ENCODE assay signal across 8 mouse cellular contexts in the genomic region with DNA sequence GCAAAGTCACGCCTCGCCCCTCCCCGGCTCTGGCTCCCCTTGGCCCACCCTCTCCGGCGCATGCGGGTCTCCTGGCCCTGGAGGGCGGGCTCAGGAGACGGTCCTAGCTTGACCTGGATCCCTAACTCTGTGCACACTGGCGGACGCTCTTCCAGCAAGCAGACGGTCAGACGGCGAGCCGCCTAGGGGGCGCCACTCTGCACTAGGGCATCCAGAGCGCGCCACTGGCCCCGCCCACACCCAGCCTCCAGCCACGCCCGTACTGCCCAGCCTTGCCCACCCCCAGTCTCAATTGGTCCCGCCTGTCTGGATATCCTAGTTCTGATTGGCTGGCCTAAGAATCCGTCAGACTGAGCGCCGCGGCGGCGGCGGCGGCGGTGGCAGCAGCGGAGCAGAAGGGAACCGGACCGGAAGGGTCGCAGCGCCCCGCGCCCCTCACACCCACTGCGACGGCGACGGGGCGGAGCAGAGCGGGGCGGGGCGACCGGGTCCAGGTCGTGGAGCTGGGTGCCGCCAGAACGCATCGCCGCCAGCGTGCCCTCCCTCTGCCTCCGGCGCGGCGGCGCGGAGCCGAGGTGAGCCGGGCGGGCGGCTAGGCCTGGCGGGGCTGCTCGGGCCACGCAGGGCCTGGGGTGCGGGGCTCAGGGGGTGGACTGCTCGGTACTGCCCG. TPM values are rescaled to one million over a fixed set of nuclear protein-coding genes. Genes with fewer than 3 reads are reported as not detected.
DNase-seq lines count a peak whose midpoint lies in the region; ATAC-seq and TF ChIP-seq lines count a peak whose summit lies in the region.

TSS of gene Mapk9 (plus strand) at position 351 of the 670 bp plus-strand sequence.

- peak; percentile 99 for DNase-seq in brain, embryonic 14.5 days (ENCODE audit: low read depth)
- DNase-seq in liver, adult 2 months (ENCODE audit: extremely low read depth, low read depth, low spot score) = peak; percentile 93
- peak; percentile 98 for DNase-seq in splenic B cell, adult 2 months (ENCODE audit: low read depth, low spot score)

- peak within 1 kb of the TSS; percentile 77 for H3K4me2 ChIP-seq in heart, embryonic 11.5 days
- peak within 1 kb of the TSS; percentile 87 for H3K4me2 ChIP-seq in kidney, embryonic 16.5 days (replicated peaks; ENCODE audit: low read depth, low read length)
- peak within 1 kb of the TSS; percentile 93 for H3K4me2 ChIP-seq in myocyte (ENCODE audit: low read depth)

- H3K27me3 ChIP-seq in C2C12 (ENCODE audit: control insufficient read depth, insufficient read depth, insufficient read length) = no peaks in the 10 kb centered on the region
- H3K27me3 ChIP-seq in erythroblast, embryonic 14.5 days (ENCODE audit: control insufficient read depth) = no peaks in the 10 kb centered on the region
- no peaks in the 10 kb centered on the region for H3K27me3 ChIP-seq in heart, embryonic 11.5 days (ENCODE audit: control insufficient read depth, insufficient read depth, low read length)
- no peaks in the 10 kb centered on the region for H3K27me3 ChIP-seq in kidney, embryonic 16.5 days (ENCODE audit: insufficient read depth, low read length)
- no peaks in the 10 kb centered on the region for H3K27me3 ChIP-seq in liver, adult 2 months (ENCODE audit: control insufficient read depth, insufficient read depth, low read length)
- no peaks in the 10 kb centered on the region for H3K27me3 ChIP-seq in myocyte (ENCODE audit: control insufficient read depth, insufficient read depth, insufficient read length)
- H3K27me3 ChIP-seq in splenic B cell, adult 2 months (ENCODE audit: control insufficient read depth, insufficient read depth, low read length, poor library complexity, severe bottlenecking) = no peaks in the 10 kb centered on the region

- H3K79me2 ChIP-seq in C2C12 (ENCODE audit: control insufficient read depth, insufficient read depth) = peaks cover 25% of the 10 kb centered on the region
- peaks cover 15% of the 10 kb centered on the region; the same call in 1 of the 2 replicates for H3K79me2 ChIP-seq in liver, adult 2 months (ENCODE audit: control insufficient read depth, insufficient read depth, low read length)
- H3K79me2 ChIP-seq in myocyte (ENCODE audit: control insufficient read depth, insufficient read depth) = peaks cover 12% of the 10 kb centered on the region

- H3K4me1 ChIP-seq in erythroblast, embryonic 14.5 days (ENCODE audit: control insufficient read depth) = peaks cover 57% of the 10 kb centered on the region
- peaks cover 17% of the 10 kb centered on the region for H3K4me1 ChIP-seq in heart, embryonic 11.5 days (ENCODE audit: control insufficient read depth, insufficient read depth, low read length)
- peaks cover 15% of the 10 kb centered on the region for H3K4me1 ChIP-seq in kidney, embryonic 16.5 days (ENCODE audit: insufficient read depth, low read length)
- H3K4me1 ChIP-seq in liver, adult 2 months (ENCODE audit: control insufficient read depth, insufficient read depth, low read length) = peaks cover 9% of the 10 kb centered on the region

- H3ac ChIP-seq in C2C12 (ENCODE audit: control insufficient read depth, insufficient read length, low read depth) (peak within 1 kb of the TSS; percentile 97), myocyte (ENCODE audit: control insufficient read depth, insufficient read length) (peak within 1 kb of the TSS; percentile 63)

- H3K9me3 ChIP-seq in erythroblast, embryonic 14.5 days (ENCODE audit: control insufficient read depth, low read length) = no peaks in the 10 kb centered on the region
- H3K9me3 ChIP-seq in heart, embryonic 11.5 days (replicated peaks; ENCODE audit: control insufficient read depth, low read length) = no peaks in the 10 kb centered on the region
- no peaks in the 10 kb centered on the region for H3K9me3 ChIP-seq in kidney, embryonic 16.5 days (ENCODE audit: low read length)

- peak within 1 kb of the TSS; percentile 81 for H3K27ac ChIP-seq in heart, embryonic 11.5 days (ENCODE audit: low read depth, low read length)
- peak within 1 kb of the TSS; percentile 81 for H3K27ac ChIP-seq in kidney, embryonic 16.5 days (ENCODE audit: low read length)
- H3K27ac ChIP-seq in liver, adult 2 months (replicated peaks; ENCODE audit: insufficient read depth, low read depth, low read length) = peak within 1 kb of the TSS; percentile 72

- H3K9ac ChIP-seq in heart, embryonic 11.5 days (ENCODE audit: low read depth, low read length) = peak within 1 kb of the TSS; percentile 82
- H3K9ac ChIP-seq in kidney, embryonic 16.5 days (replicated peaks; ENCODE audit: low read length) = peak within 1 kb of the TSS; percentile 90
- H3K9ac ChIP-seq in liver, adult 2 months (ENCODE audit: low read depth, low read length) = peak within 1 kb of the TSS; percentile 90

- H3K4me3 ChIP-seq in C2C12 (ENCODE audit: insufficient read depth, poor library complexity, severe bottlenecking) (peak within 1 kb of the TSS; percentile 90), myocyte (peak within 1 kb of the TSS; percentile 39)
- peak within 1 kb of the TSS; percentile 85 for H3K4me3 ChIP-seq in erythroblast, embryonic 14.5 days (replicated peaks)
- peak within 1 kb of the TSS; percentile 71 for H3K4me3 ChIP-seq in heart, embryonic 11.5 days (ENCODE audit: low read depth, low read length)
- peak within 1 kb of the TSS; percentile 91 for H3K4me3 ChIP-seq in kidney, embryonic 16.5 days (ENCODE audit: low read length)
- H3K4me3 ChIP-seq in liver, adult 2 months (ENCODE audit: insufficient read depth, low read depth, low read length) = peak within 1 kb of the TSS; percentile 71

- no peaks in the 10 kb centered on the region for H3K36me3 ChIP-seq in C2C12 (ENCODE audit: control insufficient read depth, insufficient read depth)
- peaks cover 15% of the 10 kb centered on the region for H3K36me3 ChIP-seq in erythroblast, embryonic 14.5 days (ENCODE audit: control insufficient read depth)
- 0 out of 2 replicates have a peak, but pooled peaks cover 2% of the 10 kb centered on the region for H3K36me3 ChIP-seq in heart, embryonic 11.5 days (ENCODE audit: control insufficient read depth, insufficient read depth, low read length)
- H3K36me3 ChIP-seq in kidney, embryonic 16.5 days (ENCODE audit: insufficient read depth, low read length) = peaks cover 5% of the 10 kb centered on the region; the same call in 1 of the 2 replicates
- no peaks in the 10 kb centered on the region for H3K36me3 ChIP-seq in liver, adult 2 months (ENCODE audit: control insufficient read depth, insufficient read depth, low read length)
- no peaks in the 10 kb centered on the region for H3K36me3 ChIP-seq in myocyte (ENCODE audit: control insufficient read depth, insufficient read depth)
- H3K36me3 ChIP-seq in splenic B cell, adult 2 months (ENCODE audit: control insufficient read depth, insufficient read depth, low read length, poor library complexity, severe bottlenecking) = no peaks in the 10 kb centered on the region

- peak; percentile 67; the same call in 1 of the 2 replicates for TF ChIP-seq POLR2A in brain, embryonic 14.5 days (IDR thresholded peaks at IDR 0.05; ENCODE audit: borderline replicate concordance, extremely low read depth, insufficient read depth, insufficient read length, poor library complexity, severe bottlenecking)
- TF ChIP-seq POLR2A in liver, adult 2 months (IDR thresholded peaks at IDR 0.05; ENCODE audit: extremely low read depth, insufficient read depth, low read length) = peak; percentile 71
- TF ChIP-seq POLR2A in myocyte (IDR thresholded peaks at IDR 0.05; ENCODE audit: insufficient read length, low read depth) = peak; percentile 65

- H3K79me3 ChIP-seq in C2C12 (ENCODE audit: low read depth) = no peaks in the 10 kb centered on the region

- WGBS in heart, embryonic 11.5 days (ENCODE audit: insufficient replicate concordance) = under 1% methylated on average over 59 of the region's 68 CpGs
- under 1% methylated on average over 63 of the region's 68 CpGs for WGBS in kidney, embryonic 16.5 days
- 1% methylated on average over 61 of the region's 68 CpGs for whole genome bisulfite sequencing in liver, adult 2 months

- TF ChIP-seq CTCF in C2C12 (IDR thresholded peaks at IDR 0.05; ENCODE audit: control insufficient read depth, insufficient read depth, insufficient read length) = peak; percentile 98
- peak; percentile 64 for TF ChIP-seq CTCF in brain, embryonic 14.5 days (IDR thresholded peaks at IDR 0.05; ENCODE audit: borderline replicate concordance, extremely low read depth, insufficient read depth, insufficient read length)
- TF ChIP-seq CTCF in liver, adult 2 months (IDR thresholded peaks at IDR 0.05; ENCODE audit: low read depth, low read length) = peak; percentile 84

- peak; percentile 98 for ATAC-seq in heart, embryonic 11.5 days (replicated peaks; ENCODE audit: insufficient number of reproducible peaks, low FRiP score, low TSS enrichment)
- peak; percentile 99 for ATAC-seq in kidney, embryonic 16.5 days (ENCODE audit: low FRiP score, low TSS enrichment)

TF ChIP-seq in C2C12, 6 proteins besides CTCF, POLR2A, EP300 and RAD21:
- no peak for TF ChIP-seq CEBPB (IDR thresholded peaks at IDR 0.05; ENCODE audit: low read depth)
- no peak for TF ChIP-seq USF1 (IDR thresholded peaks at IDR 0.05; ENCODE audit: low read depth)
- TF ChIP-seq FOSL1 (IDR thresholded peaks at IDR 0.05; ENCODE audit: insufficient read depth, low read length, poor library complexity, severe bottlenecking) = no peak
- TF ChIP-seq MAX (IDR thresholded peaks at IDR 0.05) = no peak
- TF ChIP-seq MYOG (IDR thresholded peaks at IDR 0.05; ENCODE audit: control insufficient read depth, extremely low read depth, insufficient read length) = no peak
- TF ChIP-seq MYOD1 (IDR thresholded peaks at IDR 0.05; ENCODE audit: control insufficient read depth, insufficient read length, low read depth) = no peak

TF ChIP-seq in myocyte, 11 proteins besides CTCF, POLR2A, EP300 and RAD21 (continues in another document):
- TF ChIP-seq TCF12 (IDR thresholded peaks at IDR 0.05; ENCODE audit: insufficient read depth, poor library complexity, severe bottlenecking) (no peak), POLR2AphosphoS2 (IDR thresholded peaks at IDR 0.05; ENCODE audit: insufficient read length, low read depth) (peak; percentile 36), TCF3 (IDR thresholded peaks at IDR 0.05; ENCODE audit: insufficient read length, low read depth) (no peak), SRF (IDR thresholded peaks at IDR 0.05; ENCODE audit: control insufficient read depth, insufficient read length, low read depth) (no peak), MYOD1 (IDR thresholded peaks at IDR 0.05; ENCODE audit: control insufficient read depth in 1 of 3, insufficient read length in 2 of 3, low read depth in 2 of 3) (peak in 1 of 3 experiments; percentile 0), CEBPB (IDR thresholded peaks at IDR 0.05; ENCODE audit: insufficient read depth, poor library complexity, severe bottlenecking) (no peak)

RNA-seq across cellular contexts. Expression of gene Mapk9, which starts in this region (rescaled TPM):
- 10.1 TPM for polyA plus RNA-seq in C2C12 (2012; fragmentation: generic; extraction: Trizol)
- 81.0 and 89.3 TPM in 2 replicates for polyA plus RNA-seq in brain, embryonic 14.5 days (2012; rRNA removed)
- polyA plus RNA-seq in erythroblast, embryonic 14.5 days (2012) = 0.44 and 0.63 TPM in 2 replicates
- polyA plus RNA-seq in heart, embryonic 11.5 days (2014; fragmentation: Nextera tagmentation; extraction: Ambion mirVana) = 35.8 and 40.8 TPM in 2 replicates
- 33.5 and 34.2 TPM in 2 replicates for polyA plus RNA-seq in kidney, embryonic 16.5 days (2015; fragmentation: Nextera tagmentation; extraction: Ambion mirVana)
- 25.9 and 30.9 TPM in 2 replicates for total RNA-seq in liver, adult 2 months (2014; rRNA removed)
- 15.6 and 16.2 TPM in 2 replicates for polyA plus RNA-seq in liver, adult 2 months (2012; rRNA removed)
- 21.5 TPM for polyA plus RNA-seq in myocyte (2012; fragmentation: generic; extraction: Trizol)

Comparison
In these comparisons a context has a peak if more than half of its experiments do, and no peak if none do; other contexts are left out.
1. Peak in every context shown above with its lines: DNase-seq, ATAC-seq, H3K4me3 ChIP-seq and H3K27ac ChIP-seq.
2. H3K4me3 ChIP-seq: peak in every context shown above with its lines; median percentile 91 in kidney, embryonic 16.5 days; 90 in C2C12; 85 in erythroblast, embryonic 14.5 days; 71 in heart, embryonic 11.5 days; 71 in liver, adult 2 months; 39 in myocyte.